Comparison of ENCODE assay signal across 9 mouse cellular contexts in the genomic region with DNA sequence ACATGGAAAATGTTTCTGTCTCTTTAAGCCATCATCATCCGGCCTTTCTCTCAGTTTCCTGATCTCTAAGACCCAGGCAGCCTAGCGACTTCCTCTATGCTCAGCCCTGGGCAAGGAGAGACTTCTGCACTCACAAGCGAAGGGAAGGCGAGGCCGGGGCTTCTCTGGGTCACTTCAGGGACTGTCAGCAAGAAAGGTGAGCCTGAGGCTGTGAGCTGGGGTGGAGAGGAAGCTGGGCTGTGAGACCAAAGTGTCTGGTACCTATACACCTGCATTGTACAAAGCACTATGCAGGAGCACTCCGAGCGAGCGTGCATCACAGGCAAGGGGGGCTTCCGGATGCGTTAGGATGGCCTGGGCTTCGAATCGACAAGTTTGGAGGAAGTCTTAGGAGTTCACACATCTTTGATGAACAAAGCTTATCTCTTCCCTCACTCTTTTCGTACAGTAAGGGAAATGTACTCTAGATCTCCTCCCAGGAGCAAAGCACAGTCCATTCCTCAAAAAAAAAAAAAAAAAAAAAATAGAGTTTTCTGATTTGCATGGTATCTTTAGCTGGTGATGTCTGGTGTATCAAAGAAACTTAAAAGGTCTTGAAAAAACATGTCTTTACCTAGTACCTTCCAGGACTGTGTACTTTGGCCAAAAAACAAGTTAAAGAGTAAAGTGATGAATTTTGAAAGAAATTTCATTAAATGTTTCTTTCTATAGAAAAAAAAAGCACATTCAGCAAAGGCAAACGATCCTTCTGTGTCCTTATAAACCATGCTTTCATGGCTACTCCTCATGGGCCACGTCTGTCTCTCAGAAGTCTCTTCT. TPM values are rescaled to one million over a fixed set of nuclear protein-coding genes. Genes with fewer than 3 reads are reported as not detected.
DNase-seq lines count a peak whose midpoint lies in the region; ATAC-seq and TF ChIP-seq lines count a peak whose summit lies in the region.
"Had no signal": no experiment of that assay in that cellular context is flagged by ENCODE, and none has a peak within 500 bp of the region (broad histone marks: within the 10 kb centered on the region; RNA-seq: fewer than 3 reads in every experiment).

A gene (plus strand): TSS at position 94 of the 819 bp plus-strand sequence.

- peak within 1 kb of the TSS; percentile 42 for H3K4me3 ChIP-seq in intestine, embryonic 16.5 days (ENCODE audit: low read length)
- peak within 1 kb of the TSS; percentile 33 for H3K4me3 ChIP-seq in lung, postnatal 0 days (ENCODE audit: low read depth, low read length)
- H3K4me3 ChIP-seq: limb, embryonic 12.5 days had no signal

- no peaks in the 10 kb centered on the region for H3K9me3 ChIP-seq in intestine, embryonic 16.5 days (ENCODE audit: control insufficient read depth, low read length)
- H3K9me3 ChIP-seq in lung, postnatal 0 days (ENCODE audit: low read length): no peaks in the 10 kb centered on the region
- H3K9me3 ChIP-seq: limb, embryonic 12.5 days had no signal

- H3K4me2 ChIP-seq in intestine, embryonic 16.5 days (ENCODE audit: low read depth, low read length): peak within 1 kb of the TSS; percentile 65
- peak within 1 kb of the TSS; percentile 47 for H3K4me2 ChIP-seq in lung, postnatal 0 days (replicated peaks; ENCODE audit: low read depth, low read length)
- H3K4me2 ChIP-seq: limb, embryonic 12.5 days had no signal

- TF ChIP-seq EP300 in lung, postnatal 0 days (IDR thresholded peaks at IDR 0.05): peak; percentile 55; the same call in 1 of the 2 replicates

- H3K4me1 ChIP-seq in intestine, embryonic 16.5 days (ENCODE audit: control insufficient read depth, insufficient read depth, low read length): peaks cover 5% of the 10 kb centered on the region
- peaks cover 7% of the 10 kb centered on the region; the same call in 1 of the 2 replicates for H3K4me1 ChIP-seq in lung, postnatal 0 days (ENCODE audit: insufficient read depth, low read depth, low read length)

- WGBS in intestine, embryonic 16.5 days: 66% methylated on average over 15 of the region's 15 CpGs
- WGBS in lung, postnatal 0 days: 46% methylated on average over 15 of the region's 15 CpGs

- no peak for TF ChIP-seq CTCF in lung, postnatal 0 days (IDR thresholded peaks at IDR 0.05)

- no peaks in the 10 kb centered on the region for H3K36me3 ChIP-seq in intestine, embryonic 16.5 days (ENCODE audit: control insufficient read depth, insufficient read depth, low read length)
- no peaks in the 10 kb centered on the region for H3K36me3 ChIP-seq in lung, postnatal 0 days (ENCODE audit: insufficient read depth, low read length)
- H3K36me3 ChIP-seq: limb, embryonic 12.5 days had no signal

- peak within 1 kb of the TSS; percentile 54 for H3K9ac ChIP-seq in intestine, embryonic 16.5 days (ENCODE audit: low read depth, low read length)
- H3K9ac ChIP-seq in lung, postnatal 0 days (replicated peaks; ENCODE audit: low read depth): 0 out of 2 replicates have a peak within 1 kb of the TSS, but pooled peaks have one; percentile 23
- H3K9ac ChIP-seq: limb, embryonic 12.5 days had no signal

- peak within 1 kb of the TSS; percentile 60 for H3K27ac ChIP-seq in intestine, embryonic 16.5 days (ENCODE audit: low read length)
- peak within 1 kb of the TSS; percentile 68 for H3K27ac ChIP-seq in lung, postnatal 0 days (ENCODE audit: low read length)
- H3K27ac ChIP-seq: limb, embryonic 12.5 days had no signal

- ATAC-seq in common myeloid progenitor, adult 5-6 weeks (replicated peaks; ENCODE audit: low read depth, poor library complexity, severe bottlenecking): peak; percentile 81
- no peak for ATAC-seq in intestine, embryonic 16.5 days
- peak; percentile 59 for ATAC-seq in lung, postnatal 0 days

- peak; percentile 84 for DNase-seq in CD4-positive helper T cell, adult 2 months (ENCODE audit: low read depth, low spot score)
- peak; percentile 29 for DNase-seq in lung, postnatal 0 days (ENCODE audit: low spot score)
- peak; percentile 69 to 80 for DNase-seq in thymus, adult 18-20 months
- DNase-seq in cerebellum, postnatal 10 days: no peak
- no peak for DNase-seq in gastrocnemius, postnatal 10 days
- no peak for DNase-seq in frontal cortex, postnatal 25 days (ENCODE audit: low spot score in 2 of 2)

- no peaks in the 10 kb centered on the region for H3K27me3 ChIP-seq in intestine, embryonic 16.5 days (replicated peaks; ENCODE audit: control insufficient read depth, insufficient read depth, low read length)
- no peaks in the 10 kb centered on the region for H3K27me3 ChIP-seq in lung, postnatal 0 days (replicated peaks; ENCODE audit: insufficient read depth, low read length)

RNA-seq across cellular contexts. Expression of the gene that starts here (rescaled TPM):
- total RNA-seq in common myeloid progenitor, adult 5-6 weeks (2017): 38.7 and 51.3 TPM in 2 replicates
- polyA plus RNA-seq in intestine, embryonic 16.5 days (2015; fragmentation: Nextera tagmentation; extraction: Ambion mirVana): 36.2 and 39.1 TPM in 2 replicates
- polyA plus RNA-seq in lung, postnatal 0 days (2015; fragmentation: Nextera tagmentation; extraction: Ambion mirVana): 61.8 and 74.6 TPM in 2 replicates
- total RNA-seq in gastrocnemius, postnatal 10 days (2021): 1 to 10 TPM; 7.9 to 9.1 TPM

Comparison
In these comparisons a context has a peak if more than half of its experiments do, and no peak if none do; other contexts are left out.
1. DNase-seq: peak in CD4-positive helper T cell, adult 2 months (single experiment), lung, postnatal 0 days (single experiment) and thymus, adult 18-20 months (2 of 2); none in cerebellum, postnatal 10 days (0 of 2), gastrocnemius, postnatal 10 days (single experiment) and frontal cortex, postnatal 25 days (0 of 2).